Mouse (Mus musculus): ENCODE measurements around the gene Fanca.
A peak's percentile ranks its signal among the peaks of the same experiment; 100 is the strongest.
"Not testable (repeated sequence)": the region's sequence is repeated elsewhere in the genome, so short reads cannot be mapped to it uniquely, and the experiment has no call there.

Fanca gene

GRCm38 (mm10) chr8:123330701-123331100 lies 12.3 kb upstream of the Fanca start:
- DNase-seq = no peak

GRCm38 (mm10) chr8:123329961-123330360 lies 11.6 kb upstream of the Fanca start:
- DNase-seq = no peak

GRCm38 (mm10) chr8:123329350-123329749 lies 11.0 kb upstream of the Fanca start:
- no peak for DNase-seq

GRCm38 (mm10) chr8:123328552-123328951 lies 10.2 kb upstream of the Fanca start:
- no peak for DNase-seq

GRCm38 (mm10) chr8:123319522-123320164 lies 1.3 kb upstream of the Fanca start:
- peak; percentile 46 for DNase-seq

- DNase-seq = no peak
Measured at GRCm38 (mm10) chr8:123317781-123318466, 452 bp downstream of the Fanca start.

GRCm38 (mm10) chr8:123308738-123309137 lies 9.6 kb downstream of the Fanca start:
- DNase-seq = no peak

GRCm38 (mm10) chr8:123298301-123298700 lies 20.1 kb downstream of the Fanca start:
- DNase-seq = no peak

- DNase-seq = no peak
Measured at GRCm38 (mm10) chr8:123292785-123293184, 25.6 kb downstream of the Fanca start.

GRCm38 (mm10) chr8:123292281-123292680 lies 26.1 kb downstream of the Fanca start:
- DNase-seq = no peak

GRCm38 (mm10) chr8:123291716-123292115 lies 26.7 kb downstream of the Fanca start:
- no peak for DNase-seq

- DNase-seq = no peak
Measured at GRCm38 (mm10) chr8:123290679-123291078, 27.7 kb downstream of the Fanca start.

GRCm38 (mm10) chr8:123290166-123290565 lies 28.2 kb downstream of the Fanca start:
- peak; percentile 22 for DNase-seq

- DNase-seq = no peak
Measured at GRCm38 (mm10) chr8:123287362-123287761, 31.0 kb downstream of the Fanca start.

- no peak for DNase-seq
Measured at GRCm38 (mm10) chr8:123284493-123284892, 33.9 kb downstream of the Fanca start.

- DNase-seq = no peak
Measured at GRCm38 (mm10) chr8:123283991-123284390, 34.4 kb downstream of the Fanca start.

GRCm38 (mm10) chr8:123282994-123283393 lies 35.4 kb downstream of the Fanca start:
- not testable (repeated sequence) for DNase-seq

GRCm38 (mm10) chr8:123280302-123281094 lies 37.9 kb downstream of the Fanca start:
- no peak for DNase-seq

- DNase-seq = no peak
Measured at GRCm38 (mm10) chr8:123279828-123280227, 38.5 kb downstream of the Fanca start.

- no peak for DNase-seq
Measured at GRCm38 (mm10) chr8:123278445-123278844, 39.9 kb downstream of the Fanca start.

GRCm38 (mm10) chr8:123275096-123275495 lies 43.3 kb downstream of the Fanca start:
- DNase-seq = no peak

- no peak for DNase-seq
Measured at GRCm38 (mm10) chr8:123274447-123274846, 43.9 kb downstream of the Fanca start.

- no peak for DNase-seq
Measured at GRCm38 (mm10) chr8:123271901-123272300, 46.5 kb downstream of the Fanca start.

- DNase-seq = no peak
Measured at GRCm38 (mm10) chr8:123271147-123271546, 47.2 kb downstream of the Fanca start.
